Mouse (Mus musculus) megakaryocyte, embryonic 14.5 days (primary cell): ENCODE data around the gene Vmn1r103.
"Not testable (repeated sequence)": the region's sequence is repeated elsewhere in the genome, so short reads cannot be mapped to it uniquely, and the experiment has no call there.

Experiments
- FLI1 ChIP-seq: IDR thresholded peaks from 2 replicates; pipeline ENCODE4 v1.6.1; 2012; ENCODE audit warnings: low read length, inconsistent platforms, mixed read lengths
- GATA1 ChIP-seq: IDR thresholded peaks from 3 replicates; pipeline ENCODE4 v1.6.1; 2012; ENCODE audit warnings: mixed read lengths, low read length, inconsistent platforms, borderline replicate concordance

DNA sequence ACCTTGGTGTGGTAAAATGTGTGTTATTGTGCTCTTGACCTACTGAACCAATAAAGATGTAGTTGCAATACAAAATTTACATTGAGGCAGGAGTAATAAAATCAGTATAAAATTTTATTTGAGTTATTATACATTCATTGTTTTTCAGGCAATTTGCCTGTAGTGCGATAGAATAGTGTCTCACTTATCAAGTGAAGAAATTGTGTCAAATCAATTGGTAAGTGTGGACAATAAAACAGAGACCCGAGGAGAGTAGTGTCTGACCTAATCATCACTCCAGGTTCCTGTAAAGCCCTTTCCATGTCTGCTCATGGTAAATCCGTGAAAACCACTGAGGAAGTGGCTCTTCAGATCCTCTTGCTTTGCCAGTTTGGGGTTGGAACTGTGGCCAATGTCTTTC lies 23.2 kb upstream of the Vmn1r103 start, which contains the start of gene Vmn1r104:
- TF ChIP-seq GATA1, FLI1: not testable (repeated sequence)
